25 mouse cellular contexts compared by ENCODE assay signal in the genomic region with DNA sequence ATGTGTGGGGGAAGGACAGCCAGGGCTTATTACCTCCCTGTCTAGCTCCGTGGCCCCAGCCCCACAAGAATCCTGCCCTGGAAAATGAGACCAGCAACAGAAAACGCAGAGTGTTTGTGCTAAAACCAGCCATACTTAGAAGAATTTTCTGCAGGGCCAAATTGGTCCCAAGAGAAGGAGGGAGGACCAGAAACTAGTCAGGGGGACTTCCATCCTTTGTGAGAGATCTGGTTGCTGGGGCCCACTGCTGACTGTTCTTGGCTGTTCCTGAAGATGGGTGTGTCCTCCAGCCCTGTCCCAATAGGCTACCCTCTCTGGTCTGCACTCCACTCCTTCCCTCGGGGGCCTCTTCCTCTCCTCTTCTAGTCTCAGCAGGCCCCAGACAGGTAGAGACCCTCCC.
DNase-seq lines count a peak whose midpoint lies in the region; ATAC-seq and TF ChIP-seq lines count a peak whose summit lies in the region.
"Had no signal": no experiment of that assay in that cellular context is flagged by ENCODE, and none has a peak within 500 bp of the region (broad histone marks: within the 10 kb centered on the region; RNA-seq: fewer than 3 reads in every experiment).

No protein-coding gene starts in this region.

- 0 out of 2 replicates have a peak overlapping the region, but pooled peaks have one; percentile 32 for H3K27ac ChIP-seq in forebrain, embryonic 10.5 days
- H3K27ac ChIP-seq in forebrain, embryonic 16.5 days (ENCODE audit: low read length) = no peak overlapping the region
- H3K27ac ChIP-seq in kidney, embryonic 15.5 days = 0 out of 2 replicates have a peak overlapping the region, but pooled peaks have one; percentile 48
- H3K27ac ChIP-seq in embryonic facial prominence, embryonic 14.5 days (replicated peaks; ENCODE audit: low read depth, low read length) = no peak overlapping the region
- H3K27ac ChIP-seq in limb, embryonic 14.5 days (replicated peaks; ENCODE audit: low read depth, low read length) = no peak overlapping the region
- H3K27ac ChIP-seq: embryonic facial prominence, embryonic 12.5 days; forebrain, embryonic 15.5 days; gastrocnemius, adult 2 months; heart, embryonic 15.5 days; hindbrain, embryonic 15.5 days had no signal

- no peak overlapping the region for H3K9ac ChIP-seq in forebrain, embryonic 16.5 days (replicated peaks; ENCODE audit: low read depth, low read length)
- H3K9ac ChIP-seq in kidney, embryonic 15.5 days = no peak overlapping the region
- H3K9ac ChIP-seq in embryonic facial prominence, embryonic 14.5 days (ENCODE audit: low read depth, low read length) = no peak overlapping the region
- no peak overlapping the region for H3K9ac ChIP-seq in limb, embryonic 14.5 days (ENCODE audit: low read depth, low read length, severe bottlenecking)
- H3K9ac ChIP-seq: embryonic facial prominence, embryonic 12.5 days; forebrain, embryonic 15.5 days; heart, embryonic 12.5 days; heart, embryonic 15.5 days; hindbrain, embryonic 15.5 days had no signal

- no peak for ATAC-seq in forebrain, embryonic 16.5 days
- ATAC-seq in kidney, embryonic 15.5 days (replicated peaks; ENCODE audit: low FRiP score) = no peak
- ATAC-seq in embryonic facial prominence, embryonic 14.5 days (ENCODE audit: low read depth) = no peak; the same call in 1 of the 2 replicates
- ATAC-seq in limb, embryonic 14.5 days (ENCODE audit: low FRiP score, low read depth) = no peak
- ATAC-seq: forebrain, embryonic 15.5 days; Patski had no signal

- peaks cover 13% of the 10 kb centered on the region; the same call in 1 of the 2 replicates for H3K27me3 ChIP-seq in forebrain, embryonic 10.5 days (ENCODE audit: poor library complexity, severe bottlenecking)
- no peaks in the 10 kb centered on the region for H3K27me3 ChIP-seq in forebrain, embryonic 16.5 days (replicated peaks; ENCODE audit: control insufficient read depth, insufficient read depth, low read length)
- H3K27me3 ChIP-seq in kidney, embryonic 15.5 days = no peaks in the 10 kb centered on the region; the same call in 1 of the 2 replicates
- H3K27me3 ChIP-seq in embryonic facial prominence, embryonic 14.5 days (replicated peaks; ENCODE audit: control insufficient read depth, insufficient read depth, low read length) = no peaks in the 10 kb centered on the region
- no peaks in the 10 kb centered on the region for H3K27me3 ChIP-seq in limb, embryonic 14.5 days (ENCODE audit: control insufficient read depth, insufficient read depth, low read length)
- H3K27me3 ChIP-seq: embryonic facial prominence, embryonic 12.5 days; forebrain, embryonic 15.5 days; hindbrain, embryonic 15.5 days; Patski had no signal

- H3K9me3 ChIP-seq in forebrain, embryonic 10.5 days = no peaks in the 10 kb centered on the region
- no peaks in the 10 kb centered on the region for H3K9me3 ChIP-seq in forebrain, embryonic 16.5 days (ENCODE audit: control insufficient read depth, low read length)
- no peaks in the 10 kb centered on the region for H3K9me3 ChIP-seq in kidney, embryonic 15.5 days (replicated peaks)
- no peaks in the 10 kb centered on the region for H3K9me3 ChIP-seq in embryonic facial prominence, embryonic 14.5 days (ENCODE audit: control insufficient read depth, low read length)
- H3K9me3 ChIP-seq in limb, embryonic 14.5 days (ENCODE audit: control insufficient read depth, low read length) = no peaks in the 10 kb centered on the region
- H3K9me3 ChIP-seq: embryonic facial prominence, embryonic 12.5 days; forebrain, embryonic 15.5 days; G1E; heart, embryonic 15.5 days; hindbrain, embryonic 15.5 days had no signal

- no peak overlapping the region for H3K4me3 ChIP-seq in forebrain, embryonic 10.5 days
- no peak overlapping the region for H3K4me3 ChIP-seq in forebrain, embryonic 16.5 days (replicated peaks; ENCODE audit: low read length)
- H3K4me3 ChIP-seq in kidney, embryonic 15.5 days (replicated peaks) = no peak overlapping the region
- H3K4me3 ChIP-seq in embryonic facial prominence, embryonic 14.5 days (ENCODE audit: low read depth, low read length) = no peak overlapping the region
- H3K4me3 ChIP-seq in limb, embryonic 14.5 days (replicated peaks; ENCODE audit: low read length) = no peak overlapping the region
- H3K4me3 ChIP-seq: embryonic facial prominence, embryonic 12.5 days; forebrain, embryonic 15.5 days; gastrocnemius, adult 2 months; heart, embryonic 12.5 days; heart, embryonic 15.5 days; hindbrain, embryonic 15.5 days had no signal

- no peak for DNase-seq in forebrain, embryonic 10.5 days (ENCODE audit: extremely low spot score, low spot score)
- DNase-seq in kidney, postnatal 4 days = no peak
- peak; percentile 29 for DNase-seq in embryonic facial prominence, embryonic 14.5 days (ENCODE audit: low spot score)
- DNase-seq in limb, embryonic 14.5 days (ENCODE audit: low spot score) = peak; percentile 30
- DNase-seq in urinary bladder, postnatal 25 days (ENCODE audit: low spot score) = no peak
- DNase-seq in neural tube, embryonic 10.5 days (ENCODE audit: extremely low spot score, low spot score) = no peak
- DNase-seq: adrenal gland, postnatal 10 days; adrenal gland, postnatal 36 days; cerebellum, adult 18-20 months; cerebellum, adult 9-10 months; cerebellum, postnatal 14 days; gastrocnemius, adult 2 months; gastrocnemius, postnatal 14 days; heart, adult 18-20 months; heart, postnatal 10 days; heart, postnatal 36 days had no signal

- no peak for TF ChIP-seq POLR2A in limb, embryonic 14.5 days (IDR thresholded peaks at IDR 0.05; ENCODE audit: borderline replicate concordance, extremely low read depth, insufficient read depth, insufficient read length)

- WGBS in forebrain, embryonic 10.5 days = 71% methylated on average over 3 of the region's 3 CpGs
- 49% methylated on average over 3 of the region's 3 CpGs for WGBS in forebrain, embryonic 16.5 days
- WGBS in kidney, embryonic 15.5 days = 20% methylated on average over 3 of the region's 3 CpGs
- WGBS in embryonic facial prominence, embryonic 14.5 days = 22% methylated on average over 3 of the region's 3 CpGs
- 8% methylated on average over 3 of the region's 3 CpGs for WGBS in limb, embryonic 14.5 days

- no peak overlapping the region for H3K4me2 ChIP-seq in forebrain, embryonic 16.5 days (ENCODE audit: low read length)
- no peak overlapping the region for H3K4me2 ChIP-seq in kidney, embryonic 15.5 days
- H3K4me2 ChIP-seq in embryonic facial prominence, embryonic 14.5 days (ENCODE audit: low read depth, low read length) = no peak overlapping the region
- no peak overlapping the region for H3K4me2 ChIP-seq in limb, embryonic 14.5 days (replicated peaks; ENCODE audit: low read depth, low read length, severe bottlenecking)
- H3K4me2 ChIP-seq: embryonic facial prominence, embryonic 12.5 days; forebrain, embryonic 15.5 days; heart, embryonic 12.5 days; heart, embryonic 15.5 days; hindbrain, embryonic 15.5 days had no signal

- H3K4me1 ChIP-seq in forebrain, embryonic 10.5 days = peaks cover 47% of the 10 kb centered on the region
- peaks cover 30% of the 10 kb centered on the region for H3K4me1 ChIP-seq in forebrain, embryonic 16.5 days (replicated peaks; ENCODE audit: control insufficient read depth, insufficient read depth, low read length)
- peaks cover 34% of the 10 kb centered on the region for H3K4me1 ChIP-seq in kidney, embryonic 15.5 days
- peaks cover 11% of the 10 kb centered on the region; the same call in 1 of the 2 replicates for H3K4me1 ChIP-seq in embryonic facial prominence, embryonic 14.5 days (ENCODE audit: control insufficient read depth, insufficient read depth, low read length)
- H3K4me1 ChIP-seq in limb, embryonic 14.5 days (ENCODE audit: control insufficient read depth, insufficient read depth, low read length) = peaks cover 12% of the 10 kb centered on the region
- H3K4me1 ChIP-seq: heart, embryonic 12.5 days; heart, embryonic 15.5 days had no signal

- no peaks in the 10 kb centered on the region for H3K36me3 ChIP-seq in forebrain, embryonic 10.5 days (replicated peaks)
- H3K36me3 ChIP-seq in forebrain, embryonic 16.5 days (ENCODE audit: control insufficient read depth, insufficient read depth) = no peaks in the 10 kb centered on the region
- no peaks in the 10 kb centered on the region for H3K36me3 ChIP-seq in kidney, embryonic 15.5 days
- no peaks in the 10 kb centered on the region for H3K36me3 ChIP-seq in embryonic facial prominence, embryonic 14.5 days (ENCODE audit: control insufficient read depth, insufficient read depth, low read length)
- no peaks in the 10 kb centered on the region for H3K36me3 ChIP-seq in limb, embryonic 14.5 days (ENCODE audit: control insufficient read depth, insufficient read depth, low read length)
- H3K36me3 ChIP-seq: embryonic facial prominence, embryonic 12.5 days; forebrain, embryonic 15.5 days; G1E; heart, embryonic 12.5 days; heart, embryonic 15.5 days; hindbrain, embryonic 15.5 days had no signal

Comparison
In these comparisons a context has a peak if more than half of its experiments do, and no peak if none do; other contexts are left out.
1. H3K27ac ChIP-seq: peak in forebrain, embryonic 10.5 days (single experiment) and kidney, embryonic 15.5 days (single experiment); none in forebrain, embryonic 16.5 days (single experiment), embryonic facial prominence, embryonic 14.5 days (single experiment) and limb, embryonic 14.5 days (single experiment).
2. DNase-seq: peak in embryonic facial prominence, embryonic 14.5 days (single experiment) and limb, embryonic 14.5 days (single experiment); none in forebrain, embryonic 10.5 days (single experiment), kidney, postnatal 4 days (0 of 2), urinary bladder, postnatal 25 days (single experiment) and neural tube, embryonic 10.5 days (single experiment).